Mouse (Mus musculus): Measurements from ENCODE around the gene Ang. TPM values are rescaled to one million over a fixed set of nuclear protein-coding genes. Genes with fewer than 3 reads are reported as not detected.
"Not testable (repeated sequence)": the region's sequence is repeated elsewhere in the genome, so short reads cannot be mapped to it uniquely, and the experiment has no call there.

Ang gene
- total and polyA plus RNA-seq, 2 experiments from 2014 or later, result 1.9 to 3.9 TPM

- H3K4me1 ChIP-seq (ENCODE audit: insufficient read depth, low read length), result no peaks in the 10 kb centered on the region
- no peak overlapping the region for H3K4me3 ChIP-seq (ENCODE audit: low read length)
- no peak overlapping the region for H3K27ac ChIP-seq
- 71% methylated on average over 5 of the region's 5 CpGs for WGBS
- no peak for TF ChIP-seq CTCF (IDR thresholded peaks at IDR 0.05; ENCODE audit: low read depth)
- H3K36me3 ChIP-seq (ENCODE audit: insufficient read depth, low read length), result no peaks in the 10 kb centered on the region
- ATAC-seq, result no peak
- no peaks in the 10 kb centered on the region for H3K9me3 ChIP-seq (ENCODE audit: low read length)
- no peaks in the 10 kb centered on the region for H3K27me3 ChIP-seq (ENCODE audit: insufficient read depth, low read length)
- H3K9ac ChIP-seq (replicated peaks; ENCODE audit: low read length), result no peak overlapping the region
- H3K4me2 ChIP-seq (ENCODE audit: low read depth, low read length), result no peak overlapping the region
- no peak for DNase-seq (ENCODE audit: low spot score)
These were observed 3.3 kb downstream of the Ang start for GRCm38 (mm10) chr14:51094096-51094875.

DNA sequence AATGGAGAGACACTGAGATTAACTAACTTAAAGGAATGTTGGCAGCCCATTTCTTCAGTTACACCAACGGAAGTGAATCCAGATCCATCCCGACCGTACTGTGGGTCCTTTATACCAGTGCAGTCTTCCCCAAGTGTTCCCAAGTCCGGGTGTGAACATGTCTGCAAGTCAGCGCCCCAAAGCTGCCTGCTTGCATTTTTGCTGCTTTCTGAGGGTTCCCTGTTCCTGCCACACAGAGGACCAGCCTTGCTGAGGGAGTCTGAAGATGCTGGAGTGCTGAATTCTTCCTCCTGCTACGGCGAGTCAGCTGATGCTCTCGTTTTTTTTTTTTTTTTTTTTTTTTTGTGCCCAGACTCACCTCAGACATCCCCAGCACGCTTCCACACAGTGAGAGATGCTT is 4.0 kb downstream of the Ang start:
- Histone ChIP-seq H3K27ac (no peak overlapping the region), H3K36me3 (ENCODE audit: insufficient read depth, low read length) (no peaks in the 10 kb centered on the region), H3K9me3 (ENCODE audit: low read length) (no peaks in the 10 kb centered on the region), H3K9ac (replicated peaks; ENCODE audit: low read length) (no peak overlapping the region), H3K4me3 (ENCODE audit: low read length) (no peak overlapping the region), H3K27me3 (ENCODE audit: insufficient read depth, low read length) (no peaks in the 10 kb centered on the region), H3K4me1 (ENCODE audit: insufficient read depth, low read length) (no peaks in the 10 kb centered on the region), H3K4me2 (ENCODE audit: low read depth, low read length) (no peak overlapping the region)
- 71% methylated on average over 9 of the region's 9 CpGs for WGBS
- ATAC-seq, result no peak
- DNase-seq (ENCODE audit: low spot score), result no peak
- TF ChIP-seq CTCF (IDR thresholded peaks at IDR 0.05; ENCODE audit: low read depth), result no peak

DNA sequence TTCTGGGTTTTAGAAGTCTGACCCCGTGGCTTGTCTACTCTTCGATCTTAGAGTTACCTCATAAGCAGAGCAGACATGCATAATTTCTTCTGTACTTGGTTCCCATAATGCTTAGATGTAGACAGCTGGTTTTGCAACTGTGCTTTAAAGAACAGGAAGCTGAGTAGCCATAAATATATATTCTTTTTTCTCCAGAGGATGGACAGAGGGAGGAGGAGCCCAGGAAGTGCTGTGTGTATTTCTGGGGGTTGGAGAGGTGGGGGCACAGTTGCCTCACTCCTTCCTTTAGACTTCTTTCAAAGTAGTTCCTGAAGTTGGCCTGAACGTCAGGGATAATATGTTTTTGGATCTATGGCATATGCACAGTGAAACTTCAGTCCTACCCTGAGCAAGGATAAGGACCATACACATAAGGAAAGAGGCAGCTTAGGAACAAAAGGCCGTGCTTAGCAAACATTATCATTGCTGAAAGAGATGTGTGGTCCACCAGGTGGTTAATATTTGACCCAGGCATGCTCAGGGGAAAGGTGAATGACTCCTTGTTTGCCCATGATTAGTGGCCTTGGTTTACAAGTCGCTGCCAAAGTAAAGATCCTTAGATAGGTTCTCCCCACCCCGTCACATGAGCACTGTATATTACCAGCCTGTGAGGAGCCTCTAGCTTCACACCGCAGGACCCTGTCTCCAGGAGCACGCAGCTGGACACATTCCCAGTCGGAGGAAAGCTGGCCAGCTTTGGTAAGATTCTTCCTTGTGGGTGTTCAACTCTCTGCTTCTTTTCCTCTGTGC is 5.0 kb downstream of the Ang start:
- H3K27ac ChIP-seq, result no peak overlapping the region
- no peak overlapping the region for H3K9ac ChIP-seq (replicated peaks; ENCODE audit: low read length)
- H3K36me3 ChIP-seq (ENCODE audit: insufficient read depth, low read length), result no peaks in the 10 kb centered on the region
- H3K4me1 ChIP-seq (ENCODE audit: insufficient read depth, low read length), result no peaks in the 10 kb centered on the region
- 55% methylated on average over 9 of the region's 9 CpGs for WGBS
- no peak for ATAC-seq
- no peaks in the 10 kb centered on the region for H3K9me3 ChIP-seq (ENCODE audit: low read length)
- no peak for TF ChIP-seq CTCF (IDR thresholded peaks at IDR 0.05; ENCODE audit: low read depth)
- H3K4me3 ChIP-seq (ENCODE audit: low read length), result no peak overlapping the region
- H3K4me2 ChIP-seq (ENCODE audit: low read depth, low read length), result no peak overlapping the region
- no peaks in the 10 kb centered on the region for H3K27me3 ChIP-seq (ENCODE audit: insufficient read depth, low read length)
- no peak for DNase-seq (ENCODE audit: low spot score)

- DNase-seq (ENCODE audit: low spot score) (peak; percentile 51), ATAC-seq (peak; percentile 59)
- peak; percentile 76 for TF ChIP-seq CTCF (IDR thresholded peaks at IDR 0.05; ENCODE audit: low read depth)
These were observed 7.3 kb downstream of the Ang start for GRCm38 (mm10) chr14:51098300-51098699.

GRCm38 (mm10) chr14:51098921-51099320 is 8.0 kb downstream of the Ang start:
- no peak for TF ChIP-seq CTCF (IDR thresholded peaks at IDR 0.05; ENCODE audit: low read depth)
- Histone ChIP-seq H3K27ac (no peak overlapping the region), H3K27me3 (ENCODE audit: insufficient read depth, low read length) (no peaks in the 10 kb centered on the region), H3K4me1 (ENCODE audit: insufficient read depth, low read length) (no peaks in the 10 kb centered on the region), H3K9me3 (ENCODE audit: low read length) (no peaks in the 10 kb centered on the region), H3K4me3 (ENCODE audit: low read length) (no peak overlapping the region), H3K4me2 (ENCODE audit: low read depth, low read length) (no peak overlapping the region), H3K9ac (replicated peaks; ENCODE audit: low read length) (no peak overlapping the region), H3K36me3 (ENCODE audit: insufficient read depth, low read length) (no peaks in the 10 kb centered on the region)
- WGBS, result 93% methylated on average over 11 of the region's 11 CpGs
- ATAC-seq (no peak), DNase-seq (ENCODE audit: low spot score) (no peak)

More at GRCm38 (mm10) chr14:51098300-51098699, 7.3 kb downstream of the Ang start:
- 30% methylated on average over 1 of the region's 1 CpGs for WGBS
- H3K27me3 ChIP-seq (ENCODE audit: insufficient read depth, low read length); H3K9me3 ChIP-seq (ENCODE audit: low read length); H3K36me3 ChIP-seq (ENCODE audit: insufficient read depth, low read length); H3K4me1 ChIP-seq (ENCODE audit: insufficient read depth, low read length); H3K4me2 ChIP-seq (ENCODE audit: low read depth, low read length); H3K9ac ChIP-seq (replicated peaks; ENCODE audit: low read length); H3K27ac ChIP-seq; H3K4me3 ChIP-seq (ENCODE audit: low read length): not testable (repeated sequence)

DNA sequence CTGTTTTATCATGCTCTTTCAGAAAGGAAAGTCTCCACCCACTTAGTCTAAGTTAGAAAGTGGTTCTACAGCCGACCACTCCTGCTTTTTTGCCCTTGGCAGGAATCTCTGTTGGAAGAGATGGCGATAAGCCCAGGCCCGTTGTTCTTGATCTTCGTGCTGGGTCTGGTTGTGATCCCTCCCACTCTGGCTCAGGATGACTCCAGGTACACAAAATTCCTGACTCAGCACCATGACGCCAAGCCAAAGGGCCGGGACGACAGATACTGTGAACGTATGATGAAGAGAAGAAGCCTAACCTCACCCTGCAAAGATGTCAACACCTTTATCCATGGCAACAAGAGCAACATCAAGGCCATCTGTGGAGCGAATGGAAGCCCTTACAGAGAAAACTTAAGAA is 10.3 kb downstream of the Ang start:
- Histone ChIP-seq H3K4me3 (ENCODE audit: low read length) (no peak overlapping the region), H3K9ac (replicated peaks; ENCODE audit: low read length) (no peak overlapping the region), H3K9me3 (ENCODE audit: low read length) (no peaks in the 10 kb centered on the region), H3K4me1 (ENCODE audit: insufficient read depth, low read length) (no peaks in the 10 kb centered on the region), H3K27me3 (ENCODE audit: insufficient read depth, low read length) (no peaks in the 10 kb centered on the region), H3K36me3 (ENCODE audit: insufficient read depth, low read length) (no peaks in the 10 kb centered on the region), H3K27ac (no peak overlapping the region), H3K4me2 (ENCODE audit: low read depth, low read length) (no peak overlapping the region)
- ATAC-seq (no peak), DNase-seq (ENCODE audit: low spot score) (no peak)
- WGBS, result 67% methylated on average over 9 of the region's 9 CpGs
- no peak for TF ChIP-seq CTCF (IDR thresholded peaks at IDR 0.05; ENCODE audit: low read depth)

DNA sequence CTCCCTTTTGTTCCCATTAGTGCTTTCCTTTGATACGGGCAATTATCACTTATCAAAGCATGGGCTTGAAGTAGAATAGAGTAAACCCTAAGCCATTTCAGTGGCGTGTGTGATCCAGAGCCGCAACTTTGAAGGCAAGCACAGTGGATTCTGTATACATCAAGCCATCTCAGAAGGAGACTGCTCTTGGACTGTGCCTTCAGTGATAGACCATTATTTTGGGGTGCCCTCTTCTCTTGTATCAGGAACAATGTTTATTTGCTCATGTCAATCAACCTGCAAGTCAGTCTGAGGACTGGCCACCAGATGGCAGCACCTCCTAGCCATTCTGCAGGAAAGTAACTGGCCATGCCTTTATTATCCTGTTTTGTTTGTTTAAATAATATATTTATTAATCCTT is 12.3 kb downstream of the Ang start:
- H3K9ac ChIP-seq (replicated peaks; ENCODE audit: low read length), result no peak overlapping the region
- H3K4me2 ChIP-seq (ENCODE audit: low read depth, low read length), result no peak overlapping the region
- no peaks in the 10 kb centered on the region for H3K36me3 ChIP-seq (ENCODE audit: insufficient read depth, low read length)
- peak; percentile 88 for TF ChIP-seq CTCF (IDR thresholded peaks at IDR 0.05; ENCODE audit: low read depth)
- no peaks in the 10 kb centered on the region for H3K4me1 ChIP-seq (ENCODE audit: insufficient read depth, low read length)
- ATAC-seq (peak; percentile 38), DNase-seq (ENCODE audit: low spot score) (peak; percentile 80)
- H3K4me3 ChIP-seq (ENCODE audit: low read length), result no peak overlapping the region
- H3K27ac ChIP-seq, result no peak overlapping the region
- H3K9me3 ChIP-seq (ENCODE audit: low read length), result no peaks in the 10 kb centered on the region
- 57% methylated on average over 3 of the region's 3 CpGs for WGBS
- no peaks in the 10 kb centered on the region for H3K27me3 ChIP-seq (ENCODE audit: insufficient read depth, low read length)
